Mouse (Mus musculus): ENCODE measurements at regions not wholly inside any gene's neighbourhood (a gene's known extent, or its start where the extent isn't known, plus 50 kb on each side); places are given as distances from the start of the nearest gene placed in this dataset.

DNA sequence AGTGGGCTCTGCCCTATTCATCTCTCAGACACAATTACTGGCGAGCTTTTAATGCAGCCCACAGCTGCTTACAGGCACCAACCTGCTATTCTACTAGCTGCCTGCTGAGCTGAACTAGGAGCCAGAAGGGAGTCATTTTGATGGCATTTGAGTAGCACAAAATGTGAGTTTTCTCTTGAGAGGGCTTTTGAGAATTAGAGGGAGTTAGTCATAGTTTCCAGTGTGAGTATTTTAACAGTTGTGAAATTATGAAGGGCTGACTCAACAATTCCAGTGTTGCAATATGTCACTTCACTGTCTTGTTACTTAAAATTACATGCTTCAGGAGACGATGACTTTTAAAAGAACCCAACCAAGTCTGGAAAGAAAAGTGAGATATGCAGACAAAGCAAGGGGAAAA is 54.4 kb upstream of the Ly86 start:
- DNase-seq (ENCODE audit: extremely low read depth, insufficient read length, low spot score): peak; percentile 32

- no peak for DNase-seq (ENCODE audit: extremely low read depth, insufficient read length, low spot score)
Observed at GRCm38 (mm10) chr13:37288993-37289392, 56.0 kb upstream of the Ly86 start.

DNA sequence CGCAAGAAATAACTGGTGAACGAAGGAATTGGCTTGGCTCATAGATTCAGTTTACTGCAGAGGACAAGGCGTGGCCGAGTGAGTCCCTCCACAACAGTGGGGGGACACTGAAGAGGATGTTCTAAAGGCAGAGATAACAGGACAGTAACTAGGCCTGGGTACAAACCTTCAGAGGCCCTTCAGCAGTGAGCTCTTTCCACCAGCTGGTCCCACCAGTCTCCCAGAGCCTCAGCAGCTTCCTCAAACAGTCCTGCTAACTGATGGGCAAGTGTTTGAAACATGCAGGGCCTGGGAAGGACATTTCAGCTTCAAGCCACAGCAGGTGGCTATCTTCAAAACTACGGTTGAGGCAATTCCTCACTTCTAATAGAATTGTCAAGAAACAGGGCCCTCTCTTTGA is 62.5 kb upstream of the Ly86 start:
- no peak for DNase-seq (ENCODE audit: extremely low read depth, insufficient read length, low spot score)

- no peak for DNase-seq (ENCODE audit: extremely low read depth, insufficient read length, low spot score)
Observed at GRCm38 (mm10) chr13:37279078-37279789, 65.8 kb upstream of the Ly86 start.

DNA sequence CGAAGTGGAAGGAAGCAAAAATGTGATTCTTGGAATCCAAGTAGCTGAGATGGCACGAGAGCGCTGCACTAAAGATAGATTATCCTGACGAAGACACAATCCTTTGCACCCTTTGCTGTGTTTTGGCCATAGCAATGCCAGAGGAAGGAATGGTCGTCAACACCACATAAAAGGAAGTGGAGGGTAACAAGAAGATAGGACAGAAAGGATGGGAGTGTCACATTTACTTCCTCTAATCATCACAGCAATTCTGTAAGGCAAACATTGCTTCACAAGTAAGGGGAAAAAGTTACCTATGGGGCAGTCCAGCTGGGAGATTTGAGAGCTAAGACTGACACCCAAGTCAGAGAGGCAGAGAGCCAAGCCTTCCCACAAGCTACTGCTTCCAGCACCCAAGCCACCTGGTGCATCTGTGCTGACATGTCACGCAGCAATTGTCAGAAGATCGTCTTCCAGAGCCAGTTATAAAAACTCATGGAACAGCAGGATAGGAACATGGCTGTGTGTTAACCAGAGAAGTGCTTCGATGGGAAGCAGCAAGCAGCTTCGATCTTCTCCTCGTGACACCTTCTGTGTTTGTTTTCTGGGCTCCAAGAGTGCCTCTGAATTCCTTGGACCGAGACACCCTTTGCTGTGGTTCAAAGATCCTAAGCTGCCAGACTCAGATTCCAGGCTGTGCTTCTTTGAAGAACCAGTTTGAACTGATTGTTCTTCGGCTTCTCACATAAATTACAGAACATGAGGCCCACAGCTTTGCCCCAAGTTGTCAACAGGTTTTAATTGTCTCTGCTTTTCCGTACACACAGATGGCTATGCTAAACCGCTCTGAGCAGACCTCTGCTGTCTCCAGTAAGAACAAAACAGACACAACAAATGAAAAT is 95.2 kb upstream of the Ly86 start:
- DNase-seq (ENCODE audit: extremely low read depth, insufficient read length, low spot score): no peak

DNA sequence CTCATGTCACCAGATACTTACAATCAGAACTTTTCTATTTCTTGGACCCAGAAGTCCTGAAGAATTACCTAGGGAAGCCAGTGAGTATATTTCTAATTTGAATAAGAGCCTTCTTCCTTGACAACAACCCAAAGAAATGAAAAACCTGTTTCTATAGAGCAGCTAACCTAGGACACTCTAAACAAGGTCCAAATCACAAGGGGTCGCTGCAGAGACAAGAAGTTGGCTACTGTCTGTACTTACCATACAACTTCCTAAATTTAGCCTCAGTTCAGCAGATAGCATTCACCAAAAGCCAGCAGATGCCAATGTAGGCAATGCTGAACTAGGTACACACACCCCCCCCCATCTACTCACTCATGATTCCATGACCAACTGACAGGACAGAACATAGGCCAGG is 96.3 kb upstream of the Ly86 start:
- DNase-seq (ENCODE audit: extremely low read depth, insufficient read length, low spot score): no peak

- DNase-seq (ENCODE audit: extremely low read depth, insufficient read length, low spot score): no peak
Observed at GRCm38 (mm10) chr13:37240048-37240447, 105.0 kb upstream of the Ly86 start.

GRCm38 (mm10) chr13:37237285-37237684 is 107.7 kb upstream of the Ly86 start:
- DNase-seq (ENCODE audit: extremely low read depth, insufficient read length, low spot score): no peak

- no peak for DNase-seq (ENCODE audit: extremely low read depth, insufficient read length, low spot score)
Observed at GRCm38 (mm10) chr13:37225834-37226233, 119.2 kb upstream of the Ly86 start.

DNA sequence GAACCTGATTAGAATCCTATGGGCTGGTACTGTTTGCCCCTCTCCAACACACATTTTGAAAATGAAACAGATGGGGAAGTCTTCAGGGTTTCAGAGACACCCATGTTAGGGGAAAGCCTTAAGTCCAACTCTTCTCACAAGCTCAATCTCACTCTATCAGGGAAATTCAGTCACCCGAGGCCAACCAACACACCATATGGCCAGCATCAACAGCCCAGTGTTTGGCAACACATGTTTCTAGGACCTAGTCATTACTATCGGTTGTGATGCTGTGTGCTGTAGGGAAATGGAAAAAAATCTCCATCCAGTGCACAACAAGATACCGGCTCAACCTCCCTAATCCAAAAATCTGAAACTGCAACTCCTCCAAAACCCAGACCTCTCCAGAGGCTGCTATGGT is 124.6 kb upstream of the Ly86 start:
- no peak for DNase-seq (ENCODE audit: extremely low read depth, insufficient read length, low spot score)

DNA sequence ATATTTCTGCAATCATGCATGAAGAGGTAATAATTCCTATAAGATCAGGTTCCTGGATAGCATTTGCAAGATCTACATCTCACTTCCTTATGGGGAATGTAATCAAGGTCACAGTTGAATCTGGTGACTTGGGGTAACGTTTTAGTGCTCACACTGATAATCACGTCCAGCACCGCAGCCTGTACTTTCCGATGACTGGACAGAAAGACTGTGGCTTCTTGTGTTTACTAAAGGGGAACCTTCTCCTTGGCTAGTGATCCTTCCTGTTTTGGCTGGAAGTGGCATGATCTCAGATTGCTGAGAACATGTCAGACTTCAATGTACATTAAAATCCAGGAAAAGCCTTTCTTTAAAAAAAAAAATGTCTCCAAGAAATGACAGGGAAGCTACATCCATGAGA is 126.4 kb upstream of the Ly86 start:
- DNase-seq (ENCODE audit: extremely low read depth, insufficient read length, low spot score): no peak

DNA sequence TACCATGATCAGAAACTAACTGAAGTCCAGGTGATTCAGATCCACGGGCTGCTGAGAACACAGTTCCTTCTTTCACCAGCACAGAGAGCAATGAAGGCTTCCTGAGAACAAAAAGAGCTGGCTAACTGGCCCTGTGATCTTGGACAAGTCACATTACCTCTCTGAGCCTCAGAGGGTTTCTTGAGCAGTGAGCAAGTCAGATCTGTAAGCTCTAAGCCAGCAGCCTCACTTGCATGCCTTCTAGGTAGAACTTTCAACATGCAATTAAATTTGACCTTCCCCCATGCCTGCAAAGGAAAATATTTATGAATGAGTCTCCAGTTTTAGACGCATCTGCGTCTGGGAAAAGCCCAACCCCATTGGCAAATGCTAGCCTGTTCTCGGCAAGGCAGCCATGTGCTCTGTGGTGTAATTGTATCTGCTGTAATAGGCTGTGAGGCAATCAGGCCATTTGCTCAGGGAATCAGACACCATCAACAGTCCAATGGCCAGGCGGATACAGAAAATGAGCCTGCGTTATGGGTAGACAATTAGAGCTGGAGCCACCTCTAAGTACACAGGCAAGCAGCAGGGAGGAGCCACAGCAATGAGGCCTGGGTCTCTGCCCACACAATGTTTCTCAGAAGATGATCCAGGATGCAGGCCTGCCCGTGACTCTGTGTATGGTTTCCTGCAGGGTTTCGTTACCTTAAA is 130.3 kb upstream of the Ly86 start:
- DNase-seq (ENCODE audit: extremely low read depth, insufficient read length, low spot score): no peak

- DNase-seq (ENCODE audit: extremely low read depth, insufficient read length, low spot score): no peak
Observed at GRCm38 (mm10) chr13:37197136-37197535, 147.1 kb upstream of the F13a1 start.

DNA sequence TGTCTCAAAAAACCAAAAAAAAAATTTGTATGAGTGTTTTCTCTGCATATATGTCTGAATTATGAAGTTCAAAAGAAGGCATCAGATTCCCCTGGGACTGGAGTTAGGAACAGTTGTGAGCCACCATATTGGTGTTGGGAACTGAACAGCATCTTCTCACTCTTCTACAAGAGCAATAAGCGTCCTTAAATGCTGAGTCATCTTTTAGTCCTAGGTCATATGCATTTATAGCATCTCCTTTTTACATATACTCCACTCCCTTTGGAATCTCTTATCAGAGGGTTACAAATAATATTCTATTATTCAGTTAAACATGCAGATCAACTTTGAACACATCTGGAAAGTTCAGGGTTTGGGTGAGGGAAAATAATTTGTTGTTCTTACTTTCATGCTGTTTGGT is 145.8 kb upstream of the F13a1 start:
- no peak for DNase-seq (ENCODE audit: extremely low read depth, insufficient read length, low spot score)

GRCm38 (mm10) chr13:37181169-37181787 is 131.2 kb upstream of the F13a1 start:
- no peak for DNase-seq (ENCODE audit: extremely low read depth, insufficient read length, low spot score)

GRCm38 (mm10) chr13:37176526-37176925 is 126.5 kb upstream of the F13a1 start:
- DNase-seq (ENCODE audit: extremely low read depth, insufficient read length, low spot score): no peak

- DNase-seq (ENCODE audit: extremely low read depth, insufficient read length, low spot score): no peak
Observed at GRCm38 (mm10) chr13:37175997-37176396, 126.0 kb upstream of the F13a1 start.

GRCm38 (mm10) chr13:37158831-37159522 is 108.9 kb upstream of the F13a1 start:
- no peak for DNase-seq (ENCODE audit: extremely low read depth, insufficient read length, low spot score)

- no peak for DNase-seq (ENCODE audit: extremely low read depth, insufficient read length, low spot score)
Observed at GRCm38 (mm10) chr13:37157808-37158207, 107.8 kb upstream of the F13a1 start.

- DNase-seq (ENCODE audit: extremely low read depth, insufficient read length, low spot score): no peak
Observed at GRCm38 (mm10) chr13:37151835-37152516, 101.9 kb upstream of the F13a1 start.
